Mouse (Mus musculus) heart, postnatal 0 days (tissue): ENCODE data around the gene Slc9a9.

Experiments
- CTCF ChIP-seq: IDR thresholded peaks from 2 replicates; pipeline ENCODE4 v1.5.1; 2016; ENCODE audit warnings: antibody characterized with exemption, control low read depth, low read depth
- EP300 ChIP-seq: IDR thresholded peaks from 2 replicates; pipeline ENCODE4 v1.6.1; 2016; ENCODE audit warnings: antibody characterized with exemption, low read depth

- TF ChIP-seq EP300 (no peak), CTCF (no peak)
Observed at GRCm38 (mm10) chr9:94907020-94907610, 237.4 kb downstream of the Slc9a9 start.
